Mouse (Mus musculus): Measurements from ENCODE around the gene 2810021J22Rik.

GRCm38 (mm10) chr11:58927790-58928651, 61.0 kb downstream of the 2810021J22Rik start:
- no peak for TF ChIP-seq GATA1 (IDR thresholded peaks at IDR 0.05; ENCODE audit: borderline replicate concordance, low read length)
- no peak for TF ChIP-seq CTCF (IDR thresholded peaks at IDR 0.05; ENCODE audit: low read depth, low read length)
